Mouse (Mus musculus) heart, postnatal 25 days (tissue): ENCODE measurements around the gene Birc3. TPM values are rescaled to one million over a fixed set of nuclear protein-coding genes. Genes with fewer than 3 reads are reported as not detected.

ENCODE experiments used
- DNase-seq: peaks from one replicate; pipeline ENCODE4 v3.0.0; 2022; ENCODE audit warnings: low spot score
- intact Hi-C: fragments of 180-260 bp; cut with DNase I; formaldehyde crosslinking; loops from one replicate; pipeline ENCODE4 v1.15.1; 2025
- total RNA-seq, 2 experiments: library from RNA; stranded (reverse); gene quantifications; 2 replicates each; pipeline ENCODE4 v1.2.3; 2021

Gene Birc3
- total RNA-seq, 2 experiments from 2014 or later = 8.1 to 9.0 TPM

DNA sequence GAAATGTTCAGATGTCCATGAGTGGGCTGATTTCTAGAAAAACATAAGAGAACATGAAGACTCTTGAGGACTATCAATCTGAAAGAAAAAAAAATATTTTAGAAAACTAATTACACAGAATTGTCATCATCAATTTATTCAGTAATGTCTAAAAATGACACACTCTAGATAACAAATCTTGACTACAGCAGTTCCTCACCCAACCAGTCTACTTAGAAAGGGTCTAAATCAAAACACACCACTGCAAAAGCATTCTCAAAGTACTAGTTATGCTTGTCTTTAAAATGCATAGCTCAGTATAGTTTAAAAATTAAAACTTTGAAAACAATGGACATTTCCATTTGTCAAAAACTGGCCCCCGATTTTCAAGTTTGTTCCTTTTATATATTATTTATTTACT, 37.7 kb downstream of the Birc3 start:
- intact Hi-C loops = loop anchor here (5.0 kb wide), 1 partner anchor 37 kb away; the partner anchor contains the start of gene Birc3
- no peak for DNase-seq

DNA sequence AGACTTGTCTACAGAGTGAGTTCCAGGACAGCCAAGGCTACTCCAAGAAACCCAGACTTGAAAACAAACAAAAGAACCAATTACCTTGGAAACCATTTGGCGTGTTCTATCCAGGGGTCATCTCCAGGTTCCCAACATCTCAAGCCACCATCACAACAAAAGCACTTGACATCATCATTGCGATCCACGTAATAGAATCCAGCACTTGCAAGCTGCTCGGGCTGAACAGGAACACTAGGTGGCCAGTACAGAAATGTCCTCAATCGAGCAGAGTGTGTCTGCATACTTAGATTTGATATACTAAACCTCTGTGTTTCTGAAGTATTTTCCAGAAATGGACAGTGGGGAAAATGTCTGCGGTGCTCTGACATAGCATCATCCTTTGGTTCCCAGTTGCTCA, 39.6 kb downstream of the Birc3 start:
- intact Hi-C loops = no loop called here
- no peak for DNase-seq

DNA sequence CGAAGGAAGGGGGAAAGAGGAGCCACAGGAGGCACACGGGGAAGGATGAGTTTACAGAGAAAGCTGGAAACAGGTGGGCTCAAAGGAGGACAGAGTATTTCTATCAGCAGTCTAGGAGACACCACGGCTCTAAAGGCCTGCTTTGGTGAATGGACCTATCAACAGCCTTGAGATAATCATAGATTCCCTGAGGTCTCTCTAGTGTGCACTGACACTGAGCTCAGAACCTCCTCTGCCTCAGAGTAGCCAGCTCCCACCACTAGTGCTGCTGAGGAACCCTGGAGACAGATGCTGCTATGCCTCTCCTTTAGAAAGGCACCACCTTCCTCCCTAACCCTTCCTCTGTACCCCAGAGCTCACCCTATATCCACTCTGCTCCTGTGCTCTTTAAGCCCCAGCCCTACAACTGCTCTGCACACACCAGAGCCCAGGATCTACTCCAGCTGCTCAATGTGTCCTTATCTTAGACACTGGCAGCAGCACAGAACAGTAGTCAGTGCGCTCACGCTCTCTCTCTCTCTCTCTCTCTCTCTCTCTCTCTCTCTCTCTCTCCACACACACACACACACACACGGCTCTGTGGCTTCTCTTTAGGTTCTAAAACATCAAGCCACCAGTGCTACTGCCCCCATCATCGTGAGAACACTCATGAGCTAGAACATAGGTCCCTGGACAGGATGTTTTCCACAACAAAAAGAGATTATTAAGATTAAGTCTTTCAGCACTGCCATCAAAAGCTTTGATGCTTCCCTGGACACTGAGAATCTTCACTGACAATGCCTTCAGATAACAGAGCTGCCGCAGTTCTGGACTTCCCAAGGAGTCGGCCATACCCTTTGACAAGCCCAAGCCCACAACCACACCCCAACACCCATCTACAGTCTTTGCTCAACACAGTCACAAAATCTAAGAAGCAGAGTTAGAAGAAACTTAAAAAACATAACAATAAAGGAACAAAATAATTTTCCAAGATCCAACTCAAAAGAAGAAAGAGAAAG, 43.2 kb downstream of the Birc3 start:
- DNase-seq = no peak
- intact Hi-C loops = loop anchor here (10.0 kb wide), 1 partner anchor 305 kb away; the partner anchor contains the start of gene Cep126

DNA sequence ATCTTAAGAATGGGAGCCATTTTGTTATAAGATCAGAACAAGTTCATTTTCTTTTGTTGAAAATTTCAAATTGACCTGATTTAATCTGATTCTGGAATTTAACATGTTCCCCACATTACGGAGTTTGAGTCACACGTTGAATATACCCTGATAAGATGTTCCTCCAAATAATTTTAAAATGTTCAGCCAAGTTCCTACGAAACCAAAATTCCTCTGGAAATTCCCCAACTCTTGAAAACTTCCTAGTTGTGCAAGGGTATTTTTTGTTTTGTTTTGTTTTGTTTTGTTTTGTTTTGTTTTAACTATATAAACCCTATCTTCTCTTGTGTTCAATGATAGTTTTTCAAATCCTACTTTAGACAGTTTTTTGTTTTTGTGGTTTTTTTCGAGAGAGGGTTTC, 44.3 kb downstream of the Birc3 start:
- intact Hi-C loops = loop anchor here (10.0 kb wide), 1 partner anchor 306 kb away; the partner anchor contains the start of gene Cep126
- DNase-seq = no peak

DNA sequence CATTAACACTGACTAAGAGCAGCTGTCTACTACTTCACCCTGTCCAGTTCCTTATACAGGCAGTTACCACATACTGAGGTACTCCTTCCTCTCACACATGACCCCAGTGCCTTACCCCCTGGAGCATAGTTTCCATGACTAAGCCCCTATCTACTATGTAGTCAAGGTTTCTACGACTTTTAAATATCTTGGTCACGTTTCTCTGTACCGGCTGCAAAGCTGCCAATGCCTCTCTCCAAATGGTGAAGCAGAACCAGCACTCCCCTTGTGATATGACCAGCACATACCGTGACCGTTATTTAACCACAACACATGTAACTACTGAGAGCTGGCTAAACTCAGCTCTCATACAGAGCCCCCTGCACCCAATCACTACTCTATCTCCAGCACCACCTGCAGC, 48.1 kb downstream of the Birc3 start:
- intact Hi-C loops = loop anchor here (2.0 to 10.0 kb wide), 2 partner anchors 110 to 310 kb away; partner anchors contain the start of gene Cep126
- no peak for DNase-seq

DNA sequence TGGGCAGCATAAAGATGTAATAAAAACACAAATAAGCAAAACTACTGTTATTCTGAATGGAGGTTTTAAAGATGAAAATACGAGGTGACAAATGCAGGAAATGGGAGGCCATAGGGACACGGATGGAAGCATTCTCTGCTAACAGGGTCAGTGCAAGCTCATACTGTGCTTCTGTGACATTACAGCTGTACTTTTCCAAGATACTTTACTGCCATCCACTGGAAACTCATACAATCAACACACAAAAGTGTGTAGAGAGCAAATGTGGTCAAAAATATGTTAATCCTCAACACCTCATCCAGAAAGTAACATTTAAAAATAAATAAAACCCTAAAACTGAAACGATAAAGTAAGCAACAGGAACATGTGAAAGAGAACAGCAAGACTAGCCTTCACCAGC, 50.2 kb downstream of the Birc3 start:
- intact Hi-C loops = loop anchor here (10.0 kb wide), 1 partner anchor 312 kb away; the partner anchor contains the start of gene Cep126
- DNase-seq = no peak

DNA sequence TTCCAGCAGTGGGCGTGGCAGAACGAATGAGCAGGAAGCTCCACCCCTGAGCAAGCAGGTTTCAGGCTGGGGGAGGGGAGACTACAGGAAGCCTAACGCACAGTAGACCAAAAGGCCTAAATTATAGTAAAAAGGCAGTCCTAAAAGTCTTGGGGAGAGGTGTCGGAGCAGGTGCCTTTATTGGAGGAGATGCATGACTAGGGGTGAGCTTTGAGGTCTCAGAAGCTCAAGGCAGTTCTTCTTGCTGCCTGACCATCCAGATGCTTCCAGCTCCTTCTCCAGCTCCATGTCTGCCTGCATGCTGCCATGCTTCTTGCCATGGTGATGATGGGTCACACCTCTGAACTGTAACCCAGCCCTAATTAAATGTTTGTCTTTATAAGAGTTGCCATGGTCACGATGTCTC, 67.9 kb downstream of the Birc3 start:
- intact Hi-C loops = no loop called here
- DNase-seq = no peak

Other genes with a start within 250 kb of the Birc3 start
- gene Mmp20, start 245.0 kb downstream of the Birc3 start, total RNA-seq = not detected
- not detected for gene Mmp7, start 181.1 kb downstream of the Birc3 start, total RNA-seq
- gene Tmem123, start 109.1 kb downstream of the Birc3 start, total RNA-seq = 10 to 100 TPM; 39.4 to 43.7 TPM
- gene Birc2, start 36.1 kb downstream of the Birc3 start, total RNA-seq = 10 to 100 TPM; 23.6 to 24.8 TPM
- 10 to 100 TPM; 61.1 to 62.8 TPM for gene Yap1, start 131.4 kb upstream of the Birc3 start, total RNA-seq
- 1 to 10 TPM in 1 of 2 experiments, under 1 TPM in 1; 0.73 to 1.2 TPM for gene Cfap300, start 169.6 kb upstream of the Birc3 start, total RNA-seq